Mouse (Mus musculus) CD8-positive naive resting alpha-beta T cell, adult 57 days (primary cell): Measurements from ENCODE around the gene Las1l. TPM values are rescaled to one million over a fixed set of nuclear protein-coding genes. Genes with fewer than 3 reads are reported as not detected.

ENCODE experiments used
- total RNA-seq: library from RNA; stranded (reverse); gene quantifications from one replicate; pipeline ENCODE4 v1.2.4, GENCODE M21; 2023

The Las1l gene
- total RNA-seq: 91.5 TPM

DNA sequence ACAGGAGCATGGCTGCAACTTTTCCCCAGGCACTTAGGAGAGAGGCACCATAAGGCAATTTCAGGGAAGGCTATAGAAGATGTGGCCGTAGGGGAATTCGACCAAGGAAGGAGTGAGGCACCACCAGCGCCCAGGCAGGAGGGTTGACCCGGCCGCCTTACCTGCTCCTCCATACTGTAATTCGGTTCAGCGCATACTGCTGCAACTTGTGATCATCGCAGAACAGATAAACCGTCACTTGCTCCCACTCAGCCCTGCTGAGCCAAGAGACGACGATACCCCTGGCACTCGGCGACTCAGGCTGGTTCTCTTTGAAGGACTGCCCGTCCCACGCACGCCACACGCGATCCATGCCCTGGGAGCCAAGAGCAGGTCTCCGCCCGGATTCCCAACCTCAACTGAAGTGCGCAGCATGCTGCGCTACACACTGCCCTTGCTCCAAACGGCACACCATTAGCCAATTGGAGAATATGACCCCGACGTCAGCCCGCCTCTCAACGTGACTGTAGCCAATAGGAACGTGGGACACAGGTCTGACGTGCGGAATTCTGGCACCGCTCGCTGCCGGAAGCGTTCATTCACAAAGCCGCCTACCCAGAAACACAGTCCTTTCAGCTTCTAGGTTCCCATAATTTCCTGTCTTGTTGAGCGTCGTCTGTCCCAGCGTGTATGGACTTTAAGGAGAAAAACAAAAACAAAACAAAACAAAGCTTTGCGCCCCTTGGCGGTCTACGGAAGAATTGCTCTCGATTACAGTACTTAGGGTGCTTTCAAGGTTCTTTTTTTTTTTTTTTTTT is at the start of gene Las1l:
TSS of gene Las1l (minus strand) at position 466 of the 797 bp plus-strand sequence.

Other genes with a start within 250 kb of the Las1l start
- gene Zc3h12b, start 245.3 kb downstream of the Las1l start, total RNA-seq: 1.7 TPM
- 616 TPM for gene Msn, start 139.1 kb upstream of the Las1l start, total RNA-seq